Mouse (Mus musculus): ENCODE measurements around the gene Ccdc113.

- TF ChIP-seq CTCF (IDR thresholded peaks at IDR 0.05; ENCODE audit: extremely low read depth, insufficient read length, insufficient replicate concordance, low read depth, low read length) (no peak), POLR2A (IDR thresholded peaks at IDR 0.05; ENCODE audit: low read depth, low read length) (no peak)
Observed at GRCm38 (mm10) chr8:95576240-95576639, 42.4 kb downstream of the Ccdc113 start, which contains the start of gene Prss54.
